Mouse (Mus musculus) CH12.LX (cell line): ENCODE measurements at regions not wholly inside any gene's neighbourhood (a gene's known extent, or its start where the extent isn't known, plus 50 kb on each side); places are given as distances from the start of the nearest gene placed in this dataset.

Experiments
- DNase-seq: peaks from one replicate; pipeline ENCODE4 v3.0.0-alpha.2; 2013; ENCODE audit errors: extremely low read depth
- H3K27ac ChIP-seq: 2 replicates; pipeline ENCODE4 v1.5.1; 2012; ENCODE audit warnings: low read depth, mild to moderate bottlenecking, control low read depth, moderate library complexity; ENCODE audit not compliant: insufficient read depth
- H3K27me3 ChIP-seq: replicated peaks from 2 replicates; pipeline ENCODE3; 2012; ENCODE audit warnings: inconsistent platforms
- H3K36me3 ChIP-seq, 2 experiments: replicated peaks in 1 of 2; 2 replicates each; pipeline versions ENCODE3 to v1.6.1; 2012; ENCODE audit warnings: inconsistent platforms in 1 of 2, low read length in 1 of 2, mild to moderate bottlenecking in 1 of 2, mixed read lengths in 1 of 2, moderate library complexity in 1 of 2; ENCODE audit not compliant: control insufficient read depth in 1 of 2, insufficient read depth in 1 of 2
- H3K4me1 ChIP-seq, 2 experiments: 2 replicates each; pipeline ENCODE4 v1.6.1; 2012; ENCODE audit warnings: inconsistent platforms in 1 of 2, moderate library complexity in 1 of 2; ENCODE audit not compliant: insufficient read depth in 2 of 2, control insufficient read depth in 1 of 2
- H3K4me2 ChIP-seq: 2 replicates; pipeline ENCODE4 v1.6.1; 2012; ENCODE audit warnings: low read depth, mild to moderate bottlenecking, control low read depth; ENCODE audit not compliant: poor library complexity, insufficient read depth, severe bottlenecking
- H3K4me3 ChIP-seq, 3 experiments: fragments of 150-350 bp in 1 of 3; sonication (generic) in 1 of 3; replicated peaks in 1 of 3; 2 replicates each; pipeline versions ENCODE3 to v1.5.1; 2011 to 2012; ENCODE audit warnings: low read depth in 2 of 3, low read length in 2 of 3, mild to moderate bottlenecking in 2 of 3, moderate library complexity in 2 of 3, control low read depth in 1 of 3, improper control_type of control experiment in 1 of 3, inconsistent platforms in 1 of 3, mixed read lengths in 1 of 3; ENCODE audit not compliant: poor library complexity in 1 of 3
- H3K79me2 ChIP-seq: replicated peaks from 2 replicates; pipeline ENCODE4 v1.6.1; 2012; ENCODE audit warnings: mild to moderate bottlenecking, moderate library complexity; ENCODE audit not compliant: control insufficient read depth, poor library complexity, insufficient read depth, severe bottlenecking; ENCODE audit errors: extremely low read depth
- H3K9ac ChIP-seq: 2 replicates; pipeline ENCODE4 v1.6.1; 2012; ENCODE audit warnings: low read depth, mild to moderate bottlenecking, control low read depth, moderate library complexity; ENCODE audit not compliant: insufficient read depth
- H3K9me3 ChIP-seq: replicated peaks from 2 replicates; pipeline ENCODE3; 2012; ENCODE audit warnings: low read length, inconsistent platforms, mixed read lengths
- BHLHE40 ChIP-seq: IDR thresholded peaks from 2 replicates; pipeline ENCODE4 v1.6.1; 2011; ENCODE audit warnings: mild to moderate bottlenecking, low read depth, low read length, improper control_type of control experiment
- CHD2 ChIP-seq: IDR thresholded peaks from 2 replicates; pipeline ENCODE4 v1.6.1; 2011; ENCODE audit warnings: low read length, improper control_type of control experiment
- CTCF ChIP-seq, 2 experiments: IDR thresholded peaks in 1 of 2; conservative IDR thresholded peaks in 1 of 2; 2 replicates each; pipeline ENCODE4 v1.5.1; 2011 to 2012; ENCODE audit warnings: low read depth in 2 of 2, low read length in 2 of 2, improper control_type of control experiment in 1 of 2, inconsistent platforms in 1 of 2, mild to moderate bottlenecking in 1 of 2, moderate library complexity in 1 of 2
- IRF4 ChIP-seq: IDR thresholded peaks from 2 replicates; pipeline ENCODE4 v1.6.1; 2014; ENCODE audit warnings: low read depth, mild to moderate bottlenecking, inconsistent platforms, low read length, improper control_type of control experiment
- JUND ChIP-seq: conservative IDR thresholded peaks from 2 replicates; pipeline ENCODE4 v1.6.1; 2011; ENCODE audit warnings: low read depth, low read length, improper control_type of control experiment
- KAT2A ChIP-seq: IDR thresholded peaks from 2 replicates; pipeline ENCODE4 v1.6.1; 2012; ENCODE audit warnings: low read length, improper control_type of control experiment, inconsistent platforms; ENCODE audit not compliant: insufficient replicate concordance
- MAX ChIP-seq: IDR thresholded peaks from 2 replicates; pipeline ENCODE4 v1.6.1; 2011; ENCODE audit warnings: low read length, improper control_type of control experiment
- MXI1 ChIP-seq: IDR thresholded peaks from 2 replicates; pipeline ENCODE4 v1.6.1; 2011; ENCODE audit warnings: mild to moderate bottlenecking, low read depth, low read length, improper control_type of control experiment
- RAD21 ChIP-seq: IDR thresholded peaks from 2 replicates; pipeline ENCODE4 v1.6.1; 2011; ENCODE audit warnings: low read depth, mild to moderate bottlenecking, low read length, improper control_type of control experiment, moderate library complexity
- RCOR1 ChIP-seq: conservative IDR thresholded peaks from 2 replicates; pipeline ENCODE4 v1.6.1; 2012; ENCODE audit warnings: low read depth, mild to moderate bottlenecking, inconsistent platforms, low read length, improper control_type of control experiment
- SIN3A ChIP-seq: IDR thresholded peaks from 2 replicates; pipeline ENCODE4 v1.6.1; 2012; ENCODE audit warnings: low read length, improper control_type of control experiment, inconsistent platforms
- SMC3 ChIP-seq: IDR thresholded peaks from 2 replicates; pipeline ENCODE4 v1.6.1; 2011; ENCODE audit warnings: low read depth, low read length, improper control_type of control experiment
- TBP ChIP-seq: conservative IDR thresholded peaks from 2 replicates; pipeline ENCODE4 v1.6.1; 2011; ENCODE audit warnings: low read depth, low read length, improper control_type of control experiment
- TCF12 ChIP-seq: IDR thresholded peaks from 2 replicates; pipeline ENCODE4 v1.6.1; 2014; ENCODE audit warnings: low read depth, mild to moderate bottlenecking, inconsistent platforms, low read length, improper control_type of control experiment
- USF2 ChIP-seq: conservative IDR thresholded peaks from 2 replicates; pipeline ENCODE4 v1.6.1; 2011; ENCODE audit warnings: low read depth, low read length, improper control_type of control experiment
- ZC3H11A ChIP-seq: IDR thresholded peaks from 2 replicates; pipeline ENCODE4 v1.6.1; 2012; ENCODE audit warnings: low read depth, mild to moderate bottlenecking, inconsistent platforms, low read length, improper control_type of control experiment
- dilution Hi-C: fragments of 300-500 bp; cut with MboI; formaldehyde crosslinking; loops from 2 replicates; pipeline ENCODE4 v1.14.3; 2020; ENCODE audit warnings: low sequenced_read_pairs; ENCODE audit not compliant: extremely low pct_unique_long_range_greater_than_20kb, extremely low pct_ligation_motif_present
- in situ Hi-C: fragments of 300-500 bp; cut with MboI; formaldehyde crosslinking; loops from 3 replicates; pipeline ENCODE4 v1.14.3; 2019; ENCODE audit warnings: low sequenced_read_pairs, low pct_ligation_motif_present, low pct_unique_long_range_greater_than_20kb, mixed read lengths

- in situ Hi-C loops: loop anchor here (10.0 to 25.0 kb wide), 2 partner anchors 480 to 488 kb away; no protein-coding TSS in a partner anchor
- no peak for TF ChIP-seq SIN3A
- TF ChIP-seq IRF4: no peak
- no peak for TF ChIP-seq BHLHE40
- TF ChIP-seq MAX: no peak
- TF ChIP-seq JUND: no peak
- TF ChIP-seq KAT2A: no peak
- no peak for DNase-seq
- H3K9me3 ChIP-seq: no peaks in the 10 kb centered on the region
- no peak overlapping the region for H3K27ac ChIP-seq
- no peak overlapping the region for H3K4me2 ChIP-seq
- no peak overlapping the region for H3K4me3 ChIP-seq
- dilution Hi-C loops: no loop called here
- H3K9ac ChIP-seq: no peak overlapping the region
- peaks cover 4 to 18% of the 10 kb centered on the region in 2 experiments; a peak in 3 of 4 replicates for H3K4me1 ChIP-seq
- H3K36me3 ChIP-seq: no peaks in the 10 kb centered on the region
- H3K27me3 ChIP-seq: no peaks in the 10 kb centered on the region
- H3K79me2 ChIP-seq: no peaks in the 10 kb centered on the region
These were observed 313.4 kb upstream of the Ubash3b start for GRCm38 (mm10) chr9:41474945-41475297.

DNA sequence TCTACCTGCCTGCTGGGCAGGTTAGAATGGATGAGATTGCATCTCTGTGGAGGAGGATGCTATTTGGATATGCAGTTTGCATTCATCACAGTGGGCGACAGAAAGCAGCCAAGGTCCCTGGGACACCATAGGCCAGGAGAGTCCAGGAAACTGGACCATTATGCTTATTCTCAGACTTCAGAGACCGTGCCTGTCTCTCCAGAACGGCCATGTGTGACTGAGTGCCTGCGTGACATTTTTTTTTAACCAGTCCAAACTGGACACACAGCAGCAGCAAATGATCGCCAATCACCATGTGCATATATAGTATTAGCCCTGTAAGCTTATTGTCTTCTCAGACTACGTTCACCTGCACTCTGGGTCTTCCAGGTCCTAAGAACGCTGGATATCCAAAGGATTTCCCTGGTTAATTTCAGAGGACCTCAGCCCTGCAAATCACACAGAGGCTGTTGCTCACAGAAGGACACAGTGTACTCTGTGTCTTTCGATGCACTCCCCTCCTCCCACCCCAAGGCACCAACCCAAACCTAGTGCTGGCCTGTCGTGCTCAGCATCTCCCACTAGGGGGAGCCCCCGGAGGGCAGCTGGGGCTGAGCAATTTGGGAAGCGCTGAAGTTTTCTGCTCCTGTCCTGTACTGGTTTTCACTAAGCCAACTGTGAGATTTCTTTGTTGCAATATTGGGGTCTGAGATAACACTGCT is 312.9 kb upstream of the Ubash3b start:
- Histone ChIP-seq H3K27ac (no peak overlapping the region), H3K4me3 (no peak overlapping the region), H3K79me2 (no peaks in the 10 kb centered on the region), H3K4me1 (peaks cover 5 to 23% of the 10 kb centered on the region in 2 experiments; a peak in 3 of 4 replicates), H3K9ac (no peak overlapping the region), H3K27me3 (no peaks in the 10 kb centered on the region), H3K36me3 (no peaks in the 10 kb centered on the region), H3K9me3 (no peaks in the 10 kb centered on the region), H3K4me2 (no peak overlapping the region)
- TF ChIP-seq TCF12 (no peak), MXI1 (no peak), CTCF (conservative IDR thresholded peaks at IDR 0.05 in 1 of 2, IDR thresholded peaks at IDR 0.05 in 1 of 2; ENCODE audit: low read depth in 2 of 2, low read length in 2 of 2) (peak; percentile 88 to 89), RAD21 (peak; percentile 83), USF2 (no peak), MAX (no peak), CHD2 (peak; percentile 41; the same call in 1 of the 2 replicates), RCOR1 (no peak), SMC3 (peak; percentile 89), TBP (no peak), ZC3H11A (peak; percentile 16; the same call in 1 of the 2 replicates)
- DNase-seq: peak; percentile 67
- dilution Hi-C loops: no loop called here
- in situ Hi-C loops: loop anchor here (10.0 to 25.0 kb wide), 2 partner anchors 480 to 487 kb away; no protein-coding TSS in a partner anchor
